Mouse (Mus musculus) liver, embryonic 12.5 days (tissue): Measurements from ENCODE around the gene Arhgap5. TPM values are rescaled to one million over a fixed set of nuclear protein-coding genes. Genes with fewer than 3 reads are reported as not detected.
"Not testable (repeated sequence)": the region's sequence is repeated elsewhere in the genome, so short reads cannot be mapped to it uniquely, and the experiment has no call there.

Experiments used
- ATAC-seq: fragments of 200-750 bp; cut with Nextera tagmentation; 2 replicates; pipeline ENCODE4 v1.8.0; 2017; ENCODE audit warnings: moderate number of reproducible peaks, mild to moderate bottlenecking, moderate library complexity
- H3K27ac ChIP-seq: fragments of 300-500 bp; sonication (generic); 2 replicates; pipeline ENCODE4 v1.5.1; 2016; ENCODE audit warnings: mild to moderate bottlenecking
- H3K27me3 ChIP-seq: fragments of 300-500 bp; sonication (generic); replicated peaks from 2 replicates; pipeline ENCODE4 v1.6.1; 2016; ENCODE audit warnings: mild to moderate bottlenecking, moderate library complexity
- H3K36me3 ChIP-seq: fragments of 300-500 bp; sonication (generic); 2 replicates; pipeline ENCODE4 v1.6.1; 2016; ENCODE audit warnings: mild to moderate bottlenecking, moderate library complexity
- H3K4me1 ChIP-seq: fragments of 300-500 bp; sonication (generic); 2 replicates; pipeline ENCODE4 v1.6.1; 2016
- H3K4me2 ChIP-seq: fragments of 300-500 bp; sonication (generic); 2 replicates; pipeline ENCODE4 v1.6.1; 2016; ENCODE audit warnings: mild to moderate bottlenecking, moderate library complexity
- H3K4me3 ChIP-seq: fragments of 300-500 bp; sonication (generic); 2 replicates; pipeline ENCODE4 v1.5.1; 2016; ENCODE audit warnings: mild to moderate bottlenecking, moderate library complexity
- H3K9ac ChIP-seq: fragments of 300-500 bp; sonication (generic); 2 replicates; pipeline ENCODE4 v1.6.1; 2016; ENCODE audit warnings: mild to moderate bottlenecking, moderate library complexity
- H3K9me3 ChIP-seq: fragments of 300-500 bp; sonication (generic); replicated peaks from 2 replicates; pipeline ENCODE4 v1.6.1; 2016; ENCODE audit warnings: mild to moderate bottlenecking, moderate library complexity
- WGBS: fragments of 180-500 bp; shearing (Covaris S2); methylation state at CpG from one replicate; pipeline ENCODE4 v1.1.7; 2016; ENCODE audit not compliant: insufficient replicate concordance; 5-methylcytosine and 5-hydroxymethylcytosine counted together
- polyA plus RNA-seq: library from polyadenylated mRNA; unstranded; fragments of >200 nt; fragmentation: Nextera tagmentation; extraction: Ambion mirVana; gene quantifications from 2 replicates; pipeline ENCODE4 v1.2.1, GENCODE M21; 2016

Gene Arhgap5
- polyA plus RNA-seq, 1 experiment from 2014 or later, result 13.7 TPM

GRCm38 (mm10) chr12:52555188-52555876, 51.6 kb downstream of the Arhgap5 start:
- 22% methylated on average over 3 of the region's 3 CpGs for WGBS
- H3K27me3 ChIP-seq, result no peaks in the 10 kb centered on the region
- no peak overlapping the region for H3K27ac ChIP-seq
- no peaks in the 10 kb centered on the region for H3K9me3 ChIP-seq
- ATAC-seq, result no peak
- no peak overlapping the region for H3K9ac ChIP-seq
- H3K4me3 ChIP-seq, result no peak overlapping the region
- H3K4me2 ChIP-seq, result no peak overlapping the region
- H3K4me1 ChIP-seq, result no peaks in the 10 kb centered on the region
- no peaks in the 10 kb centered on the region for H3K36me3 ChIP-seq

- H3K4me2 ChIP-seq, result no peak overlapping the region
- H3K4me1 ChIP-seq, result no peaks in the 10 kb centered on the region
- no peaks in the 10 kb centered on the region for H3K27me3 ChIP-seq
- 0 out of 2 replicates have a peak, but pooled peaks cover 3% of the 10 kb centered on the region for H3K36me3 ChIP-seq
- 88% methylated on average over 5 of the region's 5 CpGs for WGBS
- H3K4me3 ChIP-seq, result no peak overlapping the region
- no peaks in the 10 kb centered on the region for H3K9me3 ChIP-seq
- H3K27ac ChIP-seq, result no peak overlapping the region
- no peak overlapping the region for H3K9ac ChIP-seq
- no peak for ATAC-seq
Observed at GRCm38 (mm10) chr12:52565654-52566053, 61.9 kb downstream of the Arhgap5 start.

- Histone ChIP-seq H3K4me1 (no peaks in the 10 kb centered on the region), H3K9me3 (no peaks in the 10 kb centered on the region), H3K4me2 (no peak overlapping the region), H3K4me3 (no peak overlapping the region), H3K27ac (no peak overlapping the region), H3K27me3 (no peaks in the 10 kb centered on the region), H3K36me3 (peaks cover 6% of the 10 kb centered on the region; the same call in 1 of the 2 replicates), H3K9ac (no peak overlapping the region)
- ATAC-seq, result no peak
- 58% methylated on average over 2 of the region's 2 CpGs for WGBS
Observed at GRCm38 (mm10) chr12:52573371-52573770, 69.6 kb downstream of the Arhgap5 start.

- not testable (repeated sequence) for H3K9me3 ChIP-seq, H3K4me3 ChIP-seq, H3K9ac ChIP-seq, ATAC-seq, H3K27me3 ChIP-seq, H3K4me1 ChIP-seq, H3K4me2 ChIP-seq, H3K36me3 ChIP-seq, H3K27ac ChIP-seq
- WGBS, result 55% methylated on average over 2 of the region's 2 CpGs
Observed at GRCm38 (mm10) chr12:52586466-52586865, 82.7 kb downstream of the Arhgap5 start.

GRCm38 (mm10) chr12:52587473-52588010, 83.8 kb downstream of the Arhgap5 start:
- WGBS, result 61% methylated on average over 2 of the region's 2 CpGs
- Histone ChIP-seq H3K4me3 (no peak overlapping the region), H3K27ac (no peak overlapping the region), H3K27me3 (no peaks in the 10 kb centered on the region), H3K36me3 (no peaks in the 10 kb centered on the region), H3K4me2 (no peak overlapping the region), H3K9me3 (no peaks in the 10 kb centered on the region), H3K9ac (no peak overlapping the region), H3K4me1 (no peaks in the 10 kb centered on the region)
- no peak for ATAC-seq

- H3K4me2 ChIP-seq, result no peak overlapping the region
- H3K9me3 ChIP-seq, result peaks cover 10% of the 10 kb centered on the region; the same call in 1 of the 2 replicates
- no peaks in the 10 kb centered on the region for H3K27me3 ChIP-seq
- H3K4me3 ChIP-seq, result no peak overlapping the region
- no peak for ATAC-seq
- no peak overlapping the region for H3K27ac ChIP-seq
- no peaks in the 10 kb centered on the region for H3K36me3 ChIP-seq
- no peak overlapping the region for H3K9ac ChIP-seq
- WGBS, result 63% methylated on average over 7 of the region's 7 CpGs
- H3K4me1 ChIP-seq, result no peaks in the 10 kb centered on the region
Observed at GRCm38 (mm10) chr12:52595389-52596185, 91.8 kb downstream of the Arhgap5 start.

- peak overlapping the region; percentile 74 for H3K9ac ChIP-seq
- peaks cover 17% of the 10 kb centered on the region for H3K4me1 ChIP-seq
- no peak overlapping the region for H3K27ac ChIP-seq
- peak overlapping the region; percentile 81 for H3K4me3 ChIP-seq
- WGBS, result 25% methylated on average over 2 of the region's 2 CpGs
- H3K36me3 ChIP-seq, result no peaks in the 10 kb centered on the region
- H3K9me3 ChIP-seq, result peaks cover 8% of the 10 kb centered on the region; the same call in 1 of the 2 replicates
- H3K4me2 ChIP-seq, result peak overlapping the region; percentile 83
- ATAC-seq, result no peak
- H3K27me3 ChIP-seq, result peaks cover 3% of the 10 kb centered on the region; the same call in 1 of the 2 replicates
Observed at GRCm38 (mm10) chr12:52602471-52602870, 98.7 kb downstream of the Arhgap5 start.

GRCm38 (mm10) chr12:52602883-52603694, 99.3 kb downstream of the Arhgap5 start:
- WGBS, result under 1% methylated on average over 35 of the region's 35 CpGs

GRCm38 (mm10) chr12:52603695-52604255, 100.0 kb downstream of the Arhgap5 start:
- no peaks in the 10 kb centered on the region for H3K36me3 ChIP-seq
- peaks cover 17% of the 10 kb centered on the region for H3K4me1 ChIP-seq
- H3K9me3 ChIP-seq, result peaks cover under 1% of the 10 kb centered on the region; the same call in 1 of the 2 replicates
- H3K4me2 ChIP-seq, result peak overlapping the region; percentile 83
- H3K27ac ChIP-seq, result peak overlapping the region; percentile 91
- under 1% methylated on average over 21 of the region's 21 CpGs for WGBS
- peaks cover 3% of the 10 kb centered on the region; the same call in 1 of the 2 replicates for H3K27me3 ChIP-seq
- H3K9ac ChIP-seq, result peak overlapping the region; percentile 74
- ATAC-seq, result peak; percentile 83
- H3K4me3 ChIP-seq, result peak overlapping the region; percentile 81

More at GRCm38 (mm10) chr12:52602883-52603694, 99.3 kb downstream of the Arhgap5 start:
- H3K27me3 ChIP-seq, result peaks cover 3% of the 10 kb centered on the region; the same call in 1 of the 2 replicates
- peak; percentile 85 for ATAC-seq
- H3K27ac ChIP-seq, result peak overlapping the region; percentile 91
- peak overlapping the region; percentile 81 for H3K4me3 ChIP-seq
- peaks cover 7% of the 10 kb centered on the region; the same call in 1 of the 2 replicates for H3K9me3 ChIP-seq
- H3K4me2 ChIP-seq, result peak overlapping the region; percentile 83
- peaks cover 17% of the 10 kb centered on the region for H3K4me1 ChIP-seq
- peak overlapping the region; percentile 74 for H3K9ac ChIP-seq
- no peaks in the 10 kb centered on the region for H3K36me3 ChIP-seq

- H3K27me3 ChIP-seq, result peaks cover 3% of the 10 kb centered on the region; the same call in 1 of the 2 replicates
- H3K9me3 ChIP-seq, result no peaks in the 10 kb centered on the region
- no peaks in the 10 kb centered on the region for H3K36me3 ChIP-seq
- H3K4me3 ChIP-seq, result peak overlapping the region; percentile 81
- WGBS, result under 1% methylated on average over 33 of the region's 33 CpGs
- H3K9ac ChIP-seq, result peak overlapping the region; percentile 74
- H3K27ac ChIP-seq, result peak overlapping the region; percentile 91
- peaks cover 17% of the 10 kb centered on the region for H3K4me1 ChIP-seq
- ATAC-seq, result peak; percentile 87
- H3K4me2 ChIP-seq, result peak overlapping the region; percentile 83
Observed at GRCm38 (mm10) chr12:52604256-52604991, 100.7 kb downstream of the Arhgap5 start.
